Mouse (Mus musculus) layer of hippocampus, adult 18-20 months (tissue): ENCODE measurements around the gene Gm266. TPM values are rescaled to one million over a fixed set of nuclear protein-coding genes. Genes with fewer than 3 reads are reported as not detected.

Experiments used
- DNase-seq, 2 experiments: peaks; one replicate each; pipeline ENCODE4 v3.0.0; 2022; ENCODE audit warnings: low spot score in 2 of 2
- total RNA-seq, 2 experiments: library from RNA; stranded (reverse); gene quantifications; 2 replicates each; pipeline ENCODE4 v1.2.3; 2021

The Gm266 gene
- total RNA-seq, 2 experiments from 2014 or later = 3.7 to 3.9 TPM

- DNase-seq = no peak
Observed at GRCm38 (mm10) chr12:111438850-111439249, 46.8 kb downstream of the Gm266 start.

GRCm38 (mm10) chr12:111437222-111437900 is 48.3 kb downstream of the Gm266 start:
- no peak for DNase-seq

- no peak for DNase-seq
Observed at GRCm38 (mm10) chr12:111436640-111437039, 49.0 kb downstream of the Gm266 start.

- DNase-seq = no peak
Observed at GRCm38 (mm10) chr12:111436170-111436569, 49.5 kb downstream of the Gm266 start.

- DNase-seq = no peak
Observed at GRCm38 (mm10) chr12:111434745-111435327, 50.8 kb downstream of the Gm266 start.

Other genes with a start within 250 kb of the Gm266 start
- gene Amn, start 214.7 kb downstream of the Gm266 start, total RNA-seq = 1 to 10 TPM; 3.3 to 4.6 TPM
- 100 to 1,000 TPM; 119 to 124 TPM for gene Cdc42bpb, start 108.1 kb downstream of the Gm266 start, total RNA-seq
- 1 to 10 TPM in 1 of 2 experiments, under 1 TPM in 1; 0.53 to 1.2 TPM for gene Lbhd2, start 79.0 kb downstream of the Gm266 start, total RNA-seq
- gene Exoc3l4, start 68.8 kb downstream of the Gm266 start, total RNA-seq = 1 to 10 TPM; 6.1 to 7.1 TPM
- gene Tnfaip2, start 43.4 kb downstream of the Gm266 start, total RNA-seq = 1 to 10 TPM in 1 of 2 experiments, under 1 TPM in 1; 0.30 to 1.7 TPM
- 100 to 1,000 TPM; 254 to 262 TPM for gene Eif5, start 52.2 kb upstream of the Gm266 start, total RNA-seq
- gene Mark3, start 88.7 kb upstream of the Gm266 start, total RNA-seq = 10 to 100 TPM; 92.2 to 92.3 TPM
- gene Ckb, start 186.5 kb upstream of the Gm266 start, total RNA-seq = 1,000 to 10,000 TPM; 1,388 to 1,396 TPM
- gene Trmt61a, start 192.3 kb upstream of the Gm266 start, total RNA-seq = 10 to 100 TPM; 18.5 to 18.8 TPM
- gene Bag5, start 227.4 kb upstream of the Gm266 start, total RNA-seq = 10 to 100 TPM; 54.9 to 58.5 TPM
- 10 to 100 TPM; 32.9 to 37.4 TPM for gene Apopt1, start 227.4 kb upstream of the Gm266 start, total RNA-seq